Mouse (Mus musculus) CH12.LX (cell line): ENCODE data around the gene Rp2.

Experiments
- CTCF ChIP-seq, 2 experiments: IDR thresholded peaks in 1 of 2; conservative IDR thresholded peaks in 1 of 2; 2 replicates each; pipeline ENCODE4 v1.5.1; 2011 to 2012; ENCODE audit warnings: low read depth in 2 of 2, low read length in 2 of 2, improper control_type of control experiment in 1 of 2, inconsistent platforms in 1 of 2, mild to moderate bottlenecking in 1 of 2, moderate library complexity in 1 of 2
- GABPA ChIP-seq: IDR thresholded peaks from 2 replicates; pipeline ENCODE4 v1.6.1; 2012; ENCODE audit warnings: low read depth, low read length, improper control_type of control experiment, inconsistent platforms; ENCODE audit not compliant: insufficient replicate concordance
- KAT2A ChIP-seq: IDR thresholded peaks from 2 replicates; pipeline ENCODE4 v1.6.1; 2012; ENCODE audit warnings: low read length, improper control_type of control experiment, inconsistent platforms; ENCODE audit not compliant: insufficient replicate concordance
- MYC ChIP-seq: IDR thresholded peaks from 2 replicates; pipeline ENCODE4 v1.6.1; 2011; ENCODE audit warnings: low read depth, mild to moderate bottlenecking, improper control_type of control experiment, low read length
- POLR2A ChIP-seq: IDR thresholded peaks from 2 replicates; pipeline ENCODE4 v1.6.1; 2011; ENCODE audit warnings: low read depth, mild to moderate bottlenecking, improper control_type of control experiment, low read length
- RCOR1 ChIP-seq: conservative IDR thresholded peaks from 2 replicates; pipeline ENCODE4 v1.6.1; 2012; ENCODE audit warnings: low read depth, mild to moderate bottlenecking, inconsistent platforms, low read length, improper control_type of control experiment
- UBTF ChIP-seq: IDR thresholded peaks from 2 replicates; pipeline ENCODE4 v1.6.1; 2012; ENCODE audit warnings: low read depth, mild to moderate bottlenecking, inconsistent platforms, low read length, improper control_type of control experiment, moderate library complexity
- ZKSCAN1 ChIP-seq: IDR thresholded peaks from 2 replicates; pipeline ENCODE4 v1.6.1; 2012; ENCODE audit warnings: low read depth, inconsistent platforms, low read length, improper control_type of control experiment, borderline replicate concordance
- ZNF384 ChIP-seq: IDR thresholded peaks from 2 replicates; pipeline ENCODE4 v1.6.1; 2012; ENCODE audit warnings: low read depth, low read length, improper control_type of control experiment, inconsistent platforms

GRCm38 (mm10) chrX:20406909-20407308 lies 42.6 kb downstream of the Rp2 start:
- TF ChIP-seq POLR2A (no peak), KAT2A (no peak), MYC (no peak), UBTF (no peak), ZNF384 (no peak), CTCF (conservative IDR thresholded peaks at IDR 0.05 in 1 of 2, IDR thresholded peaks at IDR 0.05 in 1 of 2; ENCODE audit: low read depth in 2 of 2, low read length in 2 of 2) (no peak), GABPA (no peak), RCOR1 (no peak), ZKSCAN1 (no peak)
